In genomic region chr2:44829346-44829745, GRCm38 (mm10) we compare ENCODE assay signal across 20 mouse cellular contexts.
"Had no signal": no experiment of that assay in that cellular context is flagged by ENCODE, and none has a peak within 500 bp of the region (broad histone marks: within the 10 kb centered on the region; RNA-seq: fewer than 3 reads in every experiment).

No protein-coding gene starts in this region.

- H3K4me1 ChIP-seq: liver, embryonic 13.5 days; midbrain, embryonic 12.5 days; midbrain, embryonic 15.5 days; neural tube, embryonic 12.5 days; neural tube, embryonic 15.5 days; stomach, embryonic 15.5 days had no signal

- H3K27ac ChIP-seq: liver, embryonic 13.5 days; midbrain, embryonic 12.5 days; midbrain, embryonic 15.5 days; neural tube, embryonic 12.5 days; neural tube, embryonic 15.5 days; stomach, embryonic 15.5 days had no signal

- ATAC-seq: intestine, embryonic 16.5 days; midbrain, embryonic 15.5 days had no signal

- DNase-seq: kidney, adult 18-20 months; kidney, adult 9 months; kidney, postnatal 14 days; kidney, postnatal 4 days; liver, embryonic 13.5 days; lung, adult 2 months; lung, postnatal 14 days; lung, postnatal 4 days; right cerebral cortex, adult 18-20 months; right cerebral cortex, postnatal 14 days; right cerebral cortex, postnatal 4 days; thymus, adult 18-20 months; thymus, postnatal 14 days; thymus, postnatal 4 days had no signal

- H3K9me3 ChIP-seq: liver, embryonic 13.5 days; midbrain, embryonic 12.5 days; midbrain, embryonic 15.5 days; neural tube, embryonic 12.5 days; neural tube, embryonic 15.5 days; stomach, embryonic 15.5 days had no signal

- H3K36me3 ChIP-seq: liver, embryonic 13.5 days; midbrain, embryonic 12.5 days; midbrain, embryonic 15.5 days; neural tube, embryonic 12.5 days; neural tube, embryonic 15.5 days; stomach, embryonic 15.5 days had no signal

- H3K4me3 ChIP-seq: liver, embryonic 13.5 days; midbrain, embryonic 12.5 days; midbrain, embryonic 15.5 days; neural tube, embryonic 12.5 days; neural tube, embryonic 15.5 days; stomach, embryonic 15.5 days had no signal

- H3K27me3 ChIP-seq: liver, embryonic 13.5 days; midbrain, embryonic 12.5 days; midbrain, embryonic 15.5 days; neural tube, embryonic 12.5 days; neural tube, embryonic 15.5 days; stomach, embryonic 15.5 days had no signal
